Mouse (Mus musculus) ovary, postnatal 10 days (tissue): ENCODE results near the gene Taf8.
"Not testable (repeated sequence)": the region's sequence is repeated elsewhere in the genome, so short reads cannot be mapped to it uniquely, and the experiment has no call there.

Source experiments
- DNase-seq: peaks from one replicate; pipeline ENCODE4 v3.0.0; 2022; ENCODE audit warnings: low spot score

Taf8 gene

GRCm38 (mm10) chr17:47516232-47516631 lies 14.1 kb upstream of the Taf8 start:
- no peak for DNase-seq

- DNase-seq, result no peak
Observed at GRCm38 (mm10) chr17:47515180-47515844, 13.2 kb upstream of the Taf8 start.

- no peak for DNase-seq
Observed at GRCm38 (mm10) chr17:47512956-47513775, 11.1 kb upstream of the Taf8 start.

DNA sequence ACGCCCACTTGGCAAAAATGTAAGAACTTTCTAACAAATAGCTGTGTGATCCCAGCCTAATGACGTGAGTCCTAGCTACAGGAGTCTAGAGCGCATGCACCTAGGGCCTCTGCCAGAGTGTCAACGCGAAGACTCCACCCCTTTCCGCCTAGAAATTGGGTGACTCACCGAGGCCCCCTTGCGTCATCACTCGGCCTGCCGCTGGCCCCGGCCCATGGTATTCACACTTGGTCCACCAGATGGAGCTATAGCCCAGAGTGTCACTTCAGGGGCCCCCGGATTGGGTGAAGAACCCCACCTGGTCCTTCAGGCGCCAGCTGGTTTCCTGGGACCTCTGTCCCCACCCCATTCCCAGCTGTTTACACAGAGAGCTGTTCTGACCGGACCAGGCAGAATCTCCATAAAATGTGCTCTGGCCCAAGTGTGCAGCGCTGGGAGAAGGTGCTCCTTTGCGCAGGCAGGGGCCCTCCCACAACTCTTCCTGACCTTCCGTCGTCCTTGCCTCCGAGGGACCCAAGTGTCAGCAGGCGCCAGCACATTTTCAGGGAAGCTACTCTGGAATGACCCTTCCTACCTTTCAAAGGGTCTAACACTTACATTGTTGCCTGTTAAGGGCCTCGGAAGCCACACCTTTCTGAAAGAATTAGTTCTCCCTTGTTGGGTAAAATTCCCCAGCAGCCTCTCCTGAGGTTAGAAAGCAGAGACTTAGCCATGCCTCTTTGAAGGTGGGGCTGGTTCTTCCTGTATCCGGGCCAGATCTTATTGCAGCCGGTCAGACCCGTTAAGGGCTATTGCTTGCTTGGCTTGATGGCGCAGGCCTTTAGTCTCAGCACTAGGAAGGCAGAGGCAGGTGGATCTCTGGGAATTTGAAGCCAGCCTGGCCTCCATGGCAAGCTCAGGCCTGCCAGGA lies 9.3 kb upstream of the Taf8 start:
- DNase-seq, result peak; percentile 99

DNA sequence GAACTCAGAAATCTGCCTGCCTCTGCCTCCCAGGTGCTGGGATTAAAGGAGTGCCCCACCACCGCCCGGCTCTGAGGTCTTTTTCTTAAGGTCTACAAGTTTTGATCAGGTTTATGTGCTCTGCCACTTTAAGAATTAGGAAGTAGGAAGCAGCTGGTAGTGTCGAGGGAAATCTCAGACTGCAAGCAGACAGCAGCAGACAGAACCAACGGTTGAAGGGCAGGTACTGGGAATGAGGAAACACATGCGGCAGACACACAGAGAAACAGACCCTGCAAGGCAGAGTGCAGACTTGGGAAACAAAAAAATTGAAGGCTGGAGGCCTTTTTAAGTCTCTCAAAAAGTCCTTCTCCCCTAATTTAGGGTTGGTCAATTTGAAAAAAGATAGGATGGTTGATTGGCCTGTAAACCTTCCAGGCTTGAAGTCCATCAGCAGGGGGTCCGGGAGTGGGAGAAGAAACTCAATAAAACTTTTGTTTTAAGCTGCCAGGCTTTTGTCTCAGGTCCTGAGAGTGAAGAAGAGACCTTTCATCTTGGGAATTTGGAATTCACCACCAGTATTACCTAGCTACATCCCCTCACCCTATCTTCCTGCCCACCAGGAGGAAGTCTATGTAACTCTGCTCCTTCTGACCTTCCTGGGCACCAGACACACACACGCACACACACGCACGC lies 7.1 kb upstream of the Taf8 start:
- DNase-seq, result no peak

DNA sequence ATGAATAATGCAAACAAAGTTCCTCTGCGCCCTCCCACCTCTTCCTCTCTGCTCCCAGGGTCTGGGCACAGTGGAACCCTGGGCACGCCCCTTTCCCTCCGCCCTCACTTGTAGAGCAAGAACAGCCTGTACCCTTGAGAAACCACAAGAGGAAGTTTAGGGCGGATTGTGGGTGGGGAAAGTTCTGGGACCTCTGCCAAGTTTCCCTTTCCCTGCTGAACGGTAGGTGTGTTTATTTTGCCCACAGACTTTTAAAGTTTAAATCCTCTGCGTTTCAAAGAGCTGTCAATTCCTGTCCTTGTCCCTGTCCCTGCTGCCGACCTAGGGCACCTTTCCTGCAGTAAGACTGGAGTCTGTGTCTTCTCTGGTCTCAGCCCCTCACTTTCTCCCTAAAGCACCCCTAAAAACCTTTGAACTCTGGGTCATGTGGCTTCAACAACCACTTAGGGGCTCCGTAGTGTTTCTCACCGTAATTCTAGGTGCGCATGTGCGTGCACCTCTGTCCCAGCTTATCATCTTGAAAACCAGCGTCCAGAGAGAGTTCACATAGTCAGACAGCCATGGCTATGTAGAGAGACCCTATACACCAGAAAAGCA lies 6.0 kb upstream of the Taf8 start:
- DNase-seq, result no peak

GRCm38 (mm10) chr17:47507523-47507922 lies 5.4 kb upstream of the Taf8 start:
- DNase-seq, result no peak

GRCm38 (mm10) chr17:47506697-47507096 lies 4.6 kb upstream of the Taf8 start:
- DNase-seq, result no peak

DNA sequence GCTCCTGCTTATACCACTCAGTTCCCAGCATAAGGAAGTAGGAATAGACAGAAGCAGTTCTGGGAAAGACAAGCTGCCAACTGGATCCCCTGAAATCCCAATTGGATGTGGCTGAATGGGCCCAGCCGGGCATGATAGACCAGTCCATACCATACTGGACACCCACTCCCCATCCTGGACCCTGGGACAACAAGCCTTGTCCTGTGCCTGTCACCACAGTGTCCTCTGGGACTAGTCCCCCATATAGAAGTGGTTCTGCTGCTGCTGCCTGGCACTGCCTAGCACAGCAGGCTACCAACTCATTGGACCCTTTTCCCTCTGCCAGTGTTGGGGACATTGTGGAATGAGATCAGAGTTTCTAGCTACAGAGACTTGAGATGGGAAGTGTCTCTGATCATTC lies 4.0 kb upstream of the Taf8 start:
- DNase-seq, result no peak

DNA sequence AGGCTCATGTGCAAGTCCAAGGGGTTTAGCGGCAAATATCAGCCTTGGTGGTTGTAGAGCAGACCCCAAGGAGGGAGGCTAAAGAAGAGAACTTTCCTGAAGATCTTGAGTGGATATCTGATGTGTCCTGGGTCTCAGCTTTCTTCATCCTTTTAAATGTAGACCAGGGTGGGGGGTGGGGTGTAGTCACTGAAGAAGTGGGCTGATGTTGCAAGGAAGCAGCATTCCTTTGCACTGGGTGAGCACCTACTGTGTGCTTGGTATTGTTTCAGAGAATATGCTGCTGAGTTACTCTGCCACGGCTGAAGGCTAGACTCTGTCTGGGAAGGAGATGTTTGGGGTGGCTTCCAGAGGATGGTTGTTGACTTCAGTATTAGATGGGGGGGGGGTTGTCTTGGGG lies 3.5 kb upstream of the Taf8 start:
- DNase-seq, result no peak

DNA sequence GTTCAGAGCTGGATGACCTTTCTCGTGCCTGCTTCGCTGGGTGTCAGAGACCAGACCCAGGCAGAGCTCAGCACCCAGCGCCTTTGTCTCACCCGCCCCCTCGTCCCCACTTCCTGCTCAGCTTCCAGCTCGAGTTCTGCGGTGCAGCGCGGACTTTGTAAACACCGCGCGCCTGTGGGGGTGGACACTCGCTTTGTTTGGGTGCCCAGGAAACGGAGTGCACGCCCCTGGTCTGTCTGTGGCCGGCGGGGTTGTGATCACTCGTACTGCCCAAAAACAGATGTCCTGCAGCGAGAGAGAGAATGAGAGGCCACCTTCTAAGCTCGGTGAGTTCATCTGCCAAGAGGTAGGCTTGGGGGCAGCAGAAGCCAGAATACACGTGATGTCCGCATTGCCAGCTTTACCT lies 2.9 kb upstream of the Taf8 start, which contains the start of gene Ccnd3:
Gene Ccnd3 (plus strand): TSS at position 111 of the 406 bp plus-strand sequence.
- no peak for DNase-seq

- DNase-seq, result no peak
Observed at GRCm38 (mm10) chr17:47504228-47504627, 2.1 kb upstream of the Taf8 start.

DNA sequence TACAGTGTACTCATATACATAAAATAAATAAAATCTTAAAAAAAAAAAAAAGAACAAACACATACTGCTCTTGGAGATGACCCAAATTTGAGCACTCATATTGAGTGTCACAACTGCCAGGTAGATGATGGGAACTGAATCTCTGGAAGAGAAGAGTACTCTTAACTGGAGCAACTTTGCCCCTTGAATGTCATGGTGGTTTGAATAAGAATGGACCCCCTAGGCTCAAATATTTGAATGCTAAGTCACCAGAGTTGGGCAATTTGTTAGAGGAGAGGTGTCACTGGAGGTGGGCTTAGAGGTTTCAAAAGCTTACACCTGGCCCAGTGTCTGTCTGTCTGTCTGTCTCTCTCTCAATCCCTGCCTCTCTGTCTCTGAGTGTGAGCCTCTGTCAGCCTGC lies 1.6 kb upstream of the Taf8 start:
- no peak for DNase-seq

GRCm38 (mm10) chr17:47502707-47503045 lies 584 bp upstream of the Taf8 start:
- DNase-seq, result not testable (repeated sequence)

DNA sequence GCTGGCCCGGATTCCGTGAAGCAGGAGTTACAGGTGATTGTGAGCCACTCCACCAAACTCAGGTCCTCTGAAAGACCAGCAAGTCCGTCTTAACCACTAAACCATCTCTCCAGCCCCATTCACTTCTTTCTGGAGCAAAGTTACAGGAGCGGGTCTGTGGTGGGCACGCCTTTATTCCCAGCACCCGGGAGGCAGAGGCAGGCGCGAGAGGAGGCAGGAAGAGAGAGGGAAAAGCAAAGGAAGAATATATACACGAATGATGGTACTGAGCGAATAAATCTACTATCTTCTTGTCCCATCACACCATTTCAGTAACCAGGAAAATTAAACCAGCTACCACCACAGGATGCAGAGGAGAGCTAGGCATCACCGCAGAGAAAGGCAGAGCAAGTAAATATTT lies 561 bp downstream of the Taf8 start:
- no peak for DNase-seq

- DNase-seq, result no peak
Observed at GRCm38 (mm10) chr17:47494132-47494531, 8.0 kb downstream of the Taf8 start.

- DNase-seq, result no peak
Observed at GRCm38 (mm10) chr17:47493653-47494052, 8.4 kb downstream of the Taf8 start.

DNA sequence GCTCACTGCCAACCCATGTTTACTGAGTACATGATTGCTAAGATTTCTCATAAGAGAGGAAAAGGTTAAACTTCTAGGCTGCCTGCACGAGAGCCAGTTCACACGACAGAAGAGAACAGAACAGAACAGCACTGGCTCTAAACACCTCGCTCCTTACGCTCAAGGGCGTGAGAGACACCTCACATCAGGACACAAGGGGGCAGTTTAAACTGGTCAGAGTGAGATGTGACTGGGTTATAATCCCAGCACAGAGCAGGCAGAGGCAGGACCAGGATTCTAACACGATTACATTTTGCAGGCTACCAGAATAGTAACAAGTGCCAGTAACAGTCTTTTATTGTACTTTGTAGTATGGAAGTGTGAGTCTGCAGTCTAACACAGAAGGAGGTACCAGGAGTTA lies 9.4 kb downstream of the Taf8 start:
- no peak for DNase-seq

DNA sequence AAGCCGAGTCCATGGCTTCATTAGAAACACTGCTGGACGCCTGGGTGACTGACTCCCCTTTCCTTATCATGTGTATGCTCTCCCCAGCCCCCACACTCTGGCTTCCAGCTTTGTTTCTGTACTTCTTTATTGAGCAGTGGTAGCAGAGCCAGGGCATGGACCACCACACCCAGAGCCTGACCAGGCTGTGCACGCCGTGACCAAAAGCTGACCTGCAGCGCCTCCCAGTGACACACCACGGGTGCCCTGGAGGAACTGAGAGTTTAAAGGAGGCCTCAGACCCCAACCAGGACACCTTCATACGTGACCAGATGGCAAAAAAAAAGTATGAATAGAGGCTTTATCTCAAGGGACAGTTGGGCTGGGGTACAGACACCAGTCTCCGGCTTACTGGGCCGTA lies 11.3 kb downstream of the Taf8 start:
- DNase-seq, result no peak

GRCm38 (mm10) chr17:47485791-47486190 lies 16.3 kb downstream of the Taf8 start:
- DNase-seq, result no peak

DNA sequence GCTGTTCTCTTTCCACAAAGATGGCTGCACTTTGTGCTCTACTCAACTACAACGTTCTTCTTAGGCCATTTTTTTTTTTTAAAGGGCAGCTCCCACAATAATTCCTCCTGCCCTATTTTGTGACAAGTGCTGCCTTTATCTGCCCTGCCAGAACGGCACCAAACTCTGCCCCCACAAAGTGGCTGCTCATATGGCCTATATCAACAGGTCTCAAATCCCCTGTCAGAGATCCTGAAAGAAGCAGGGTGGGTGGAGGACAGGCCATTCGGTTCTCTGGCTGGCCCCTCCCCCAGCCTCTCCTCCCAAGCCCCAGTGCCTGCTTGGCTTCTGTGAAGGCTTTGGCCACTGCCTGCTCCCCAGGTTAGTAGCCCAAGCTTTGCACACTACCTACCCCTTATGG lies 17.1 kb downstream of the Taf8 start:
- no peak for DNase-seq
